Mouse (Mus musculus) heart, embryonic 11.5 days (tissue): ENCODE results near the gene Eps8l2. TPM values are rescaled to one million over a fixed set of nuclear protein-coding genes. Genes with fewer than 3 reads are reported as not detected.
"Not testable (repeated sequence)": the region's sequence is repeated elsewhere in the genome, so short reads cannot be mapped to it uniquely, and the experiment has no call there.

Experiments
- ATAC-seq: fragments of 200-750 bp; cut with Nextera tagmentation; replicated peaks from 2 replicates; pipeline ENCODE4 v1.8.0; 2017; ENCODE audit warnings: moderate library complexity; ENCODE audit not compliant: insufficient number of reproducible peaks, low FRiP score, low TSS enrichment
- H3K27ac ChIP-seq: fragments of 300-500 bp; sonication (generic); 2 replicates; pipeline ENCODE4 v1.5.1; 2014; ENCODE audit warnings: mild to moderate bottlenecking, low read depth, low read length
- H3K27me3 ChIP-seq: fragments of 300-500 bp; sonication (generic); 2 replicates; pipeline ENCODE4 v1.6.1; 2014; ENCODE audit warnings: mild to moderate bottlenecking, low read length, mixed read lengths; ENCODE audit not compliant: control insufficient read depth, insufficient read depth
- H3K36me3 ChIP-seq: fragments of 300-500 bp; sonication (generic); 2 replicates; pipeline ENCODE4 v1.6.1; 2014; ENCODE audit warnings: mild to moderate bottlenecking, low read length, moderate library complexity, mixed read lengths; ENCODE audit not compliant: control insufficient read depth, insufficient read depth
- H3K4me1 ChIP-seq: fragments of 300-500 bp; sonication (generic); 2 replicates; pipeline ENCODE4 v1.6.1; 2014; ENCODE audit warnings: low read length; ENCODE audit not compliant: control insufficient read depth, insufficient read depth
- H3K4me2 ChIP-seq: fragments of 300-500 bp; sonication (generic); 2 replicates; pipeline ENCODE4 v1.6.1; 2014; ENCODE audit warnings: mild to moderate bottlenecking, moderate library complexity
- H3K4me3 ChIP-seq: fragments of 300-500 bp; sonication (generic); 2 replicates; pipeline ENCODE4 v1.5.1; 2014; ENCODE audit warnings: low read depth, low read length
- H3K9ac ChIP-seq: fragments of 300-500 bp; sonication (generic); 2 replicates; pipeline ENCODE4 v1.6.1; 2014; ENCODE audit warnings: mild to moderate bottlenecking, low read depth, low read length, moderate library complexity
- H3K9me3 ChIP-seq: fragments of 300-500 bp; sonication (generic); replicated peaks from 2 replicates; pipeline ENCODE4 v1.6.1; 2016; ENCODE audit warnings: low read length; ENCODE audit not compliant: control insufficient read depth
- WGBS: fragments of 180-500 bp; shearing (Covaris S2); extraction: QIAGEN DNeasy Blood & Tissue Kit; methylation state at CpG from one replicate; pipeline ENCODE4 v1.1.7; 2014; ENCODE audit not compliant: insufficient replicate concordance; 5-methylcytosine and 5-hydroxymethylcytosine counted together
- polyA plus RNA-seq: library from polyadenylated mRNA; unstranded; fragments of >200 nt; fragmentation: Nextera tagmentation; extraction: Ambion mirVana; gene quantifications from 2 replicates; pipeline ENCODE4 v1.2.1, GENCODE M21; 2014

The Eps8l2 gene
- polyA plus RNA-seq, 1 experiment from 2014 or later: 0.82 TPM

DNA sequence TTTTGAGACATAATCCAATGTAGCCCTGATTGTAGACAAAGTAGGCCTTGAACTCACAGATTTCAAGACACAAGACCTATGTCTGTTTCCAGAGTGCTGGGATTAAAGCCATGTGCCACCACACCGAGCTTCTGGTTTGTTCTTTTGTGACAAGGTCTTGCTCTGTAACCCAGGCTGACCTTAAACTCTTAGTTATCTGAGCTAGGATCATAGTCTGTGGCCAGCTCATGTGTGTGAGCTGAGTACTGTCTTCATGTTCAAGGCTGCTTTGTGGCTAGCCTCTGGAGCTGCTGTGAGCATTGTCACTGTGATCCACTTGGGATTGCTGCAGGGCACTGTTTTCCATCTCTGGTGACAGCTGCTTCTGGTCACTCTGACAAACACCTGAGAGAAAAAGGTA, 56.7 kb downstream of the Eps8l2 start:
- no peak overlapping the region for H3K4me2 ChIP-seq
- no peaks in the 10 kb centered on the region for H3K9me3 ChIP-seq
- H3K4me1 ChIP-seq: peaks cover 8% of the 10 kb centered on the region
- H3K27me3 ChIP-seq: no peaks in the 10 kb centered on the region
- H3K4me3 ChIP-seq: no peak overlapping the region
- H3K36me3 ChIP-seq: peaks cover 6% of the 10 kb centered on the region
- WGBS: 64% methylated on average over 1 of the region's 1 CpGs
- no peak overlapping the region for H3K9ac ChIP-seq
- H3K27ac ChIP-seq: no peak overlapping the region
- ATAC-seq: no peak

DNA sequence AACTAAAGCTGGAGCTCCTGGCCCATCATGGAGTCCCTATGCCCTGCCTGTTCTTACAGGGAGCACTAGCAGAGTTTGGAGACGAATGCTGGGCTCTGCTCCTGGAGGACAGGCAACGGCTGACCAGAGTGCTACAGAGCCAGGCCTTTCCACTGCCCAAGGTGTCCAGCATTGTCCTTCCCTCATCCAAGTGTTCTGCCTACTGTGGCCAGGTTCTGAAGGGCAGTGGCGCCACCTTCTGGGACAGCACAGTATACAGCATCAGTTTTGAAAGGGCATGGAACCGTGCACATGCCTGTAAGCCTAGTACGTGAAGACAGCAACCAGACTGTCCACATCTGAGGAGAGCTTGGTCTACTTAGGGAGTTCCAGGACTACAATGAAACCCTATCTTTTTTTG, 64.6 kb downstream of the Eps8l2 start:
- no peak for ATAC-seq
- no peaks in the 10 kb centered on the region for H3K27me3 ChIP-seq
- no peaks in the 10 kb centered on the region for H3K4me1 ChIP-seq
- peaks cover 16% of the 10 kb centered on the region for H3K36me3 ChIP-seq
- H3K9ac ChIP-seq: no peak overlapping the region
- H3K9me3 ChIP-seq: no peaks in the 10 kb centered on the region
- H3K4me2 ChIP-seq: no peak overlapping the region
- WGBS: 45% methylated on average over 5 of the region's 5 CpGs
- H3K4me3 ChIP-seq: no peak overlapping the region
- H3K27ac ChIP-seq: no peak overlapping the region

DNA sequence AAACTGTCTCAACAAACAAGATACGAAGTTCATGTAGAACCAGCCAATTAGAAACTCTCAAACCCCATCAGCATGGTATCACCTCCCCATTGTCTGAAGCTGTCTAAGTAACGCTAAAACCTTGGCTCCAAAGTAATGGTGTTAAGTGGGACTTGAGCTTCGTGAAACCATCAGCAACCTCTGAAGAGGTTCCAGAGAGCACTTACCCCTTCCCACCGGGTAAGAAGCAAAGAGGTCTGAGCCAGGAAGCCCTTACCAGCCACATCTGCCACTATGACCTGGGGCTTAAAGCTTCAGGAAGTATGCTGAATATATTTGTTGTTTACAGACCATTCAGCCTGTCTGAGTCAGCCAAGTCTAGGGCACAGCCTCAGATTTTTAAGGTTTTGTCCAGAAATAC, 66.8 kb downstream of the Eps8l2 start:
- Histone ChIP-seq H3K36me3 (peaks cover 20% of the 10 kb centered on the region), H3K9me3 (no peaks in the 10 kb centered on the region), H3K27ac (no peak overlapping the region), H3K27me3 (no peaks in the 10 kb centered on the region), H3K4me1 (0 out of 2 replicates have a peak, but pooled peaks cover 3% of the 10 kb centered on the region), H3K4me2 (no peak overlapping the region), H3K4me3 (no peak overlapping the region), H3K9ac (no peak overlapping the region)
- ATAC-seq: no peak
- 77% methylated on average over 4 of the region's 4 CpGs for WGBS

DNA sequence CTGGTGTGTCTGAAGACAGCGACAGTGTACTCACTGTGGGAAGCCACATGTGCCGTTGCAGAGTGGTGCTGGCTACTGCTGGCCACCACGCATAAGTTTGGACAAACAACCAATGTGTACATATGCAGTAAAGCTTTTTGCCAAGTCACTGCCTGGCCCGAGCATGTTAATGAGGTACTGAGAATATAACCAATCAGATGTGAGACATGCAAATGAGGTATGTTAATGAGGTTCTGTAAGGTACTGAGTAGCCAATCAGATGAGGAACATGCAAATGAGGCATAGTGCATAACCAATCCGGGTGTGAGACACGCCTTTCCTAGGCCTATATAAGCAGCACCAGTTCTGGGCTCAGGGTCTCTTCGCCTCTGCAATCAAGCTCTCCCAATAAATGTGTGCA, 69.0 kb downstream of the Eps8l2 start:
- H3K27ac ChIP-seq, H3K9me3 ChIP-seq, H3K27me3 ChIP-seq, H3K4me1 ChIP-seq, H3K4me3 ChIP-seq, ATAC-seq, H3K9ac ChIP-seq, H3K4me2 ChIP-seq: not testable (repeated sequence)
- H3K36me3 ChIP-seq: peaks cover 13% of the 10 kb centered on the region
- 93% methylated on average over 7 of the region's 7 CpGs for WGBS

DNA sequence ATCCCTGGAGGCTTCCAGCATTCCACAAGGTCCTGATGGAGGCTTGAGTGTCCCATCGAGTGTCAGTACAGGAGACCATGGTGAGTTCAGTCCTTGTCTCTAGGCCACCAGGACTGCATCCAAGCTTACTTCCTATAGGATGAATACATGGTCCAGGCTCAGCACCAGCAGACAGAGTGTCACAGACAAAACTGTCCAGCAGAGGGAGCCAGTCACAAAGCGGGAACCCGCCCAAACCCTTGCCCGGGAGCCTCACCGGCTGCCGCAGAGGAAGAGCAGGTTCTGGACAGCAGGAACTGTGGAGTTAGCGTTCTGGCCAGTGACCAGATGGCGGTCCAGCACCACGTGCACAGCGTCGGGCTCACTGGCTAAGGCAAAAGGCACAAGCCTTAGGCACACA, 70.2 kb downstream of the Eps8l2 start:
- H3K4me2 ChIP-seq: no peak overlapping the region
- 19% methylated on average over 11 of the region's 11 CpGs for WGBS
- no peak overlapping the region for H3K4me3 ChIP-seq
- no peaks in the 10 kb centered on the region for H3K27me3 ChIP-seq
- no peak overlapping the region for H3K9ac ChIP-seq
- ATAC-seq: peak; percentile 51
- peaks cover 13% of the 10 kb centered on the region for H3K36me3 ChIP-seq
- no peaks in the 10 kb centered on the region for H3K9me3 ChIP-seq
- H3K27ac ChIP-seq: no peak overlapping the region
- 0 out of 2 replicates have a peak, but pooled peaks cover 3% of the 10 kb centered on the region for H3K4me1 ChIP-seq

DNA sequence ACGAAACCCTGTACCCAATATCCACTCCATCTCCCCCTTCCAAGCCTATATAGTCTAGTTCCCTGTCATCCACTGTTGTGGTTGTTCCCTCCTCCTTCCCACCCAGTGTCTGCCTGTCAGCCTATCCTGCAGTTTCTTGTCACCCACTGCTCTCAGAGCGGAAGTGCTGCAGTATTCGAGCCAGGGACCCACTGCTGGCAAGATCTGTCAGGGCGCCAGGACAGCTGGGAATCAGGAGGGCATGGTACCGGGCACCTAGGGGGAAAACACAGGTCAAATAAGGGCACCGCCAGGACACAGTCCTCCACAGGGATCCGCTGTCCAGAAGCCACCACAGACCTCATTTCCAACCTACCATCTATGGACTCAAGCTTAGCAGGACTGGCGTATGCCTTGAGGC, 72.0 kb downstream of the Eps8l2 start:
- Histone ChIP-seq H3K9me3 (no peaks in the 10 kb centered on the region), H3K4me1 (0 out of 2 replicates have a peak, but pooled peaks cover 6% of the 10 kb centered on the region), H3K4me2 (no peak overlapping the region), H3K36me3 (peaks cover 13% of the 10 kb centered on the region), H3K9ac (no peak overlapping the region), H3K27ac (no peak overlapping the region), H3K4me3 (no peak overlapping the region), H3K27me3 (no peaks in the 10 kb centered on the region)
- ATAC-seq: no peak
- WGBS: 80% methylated on average over 8 of the region's 8 CpGs

DNA sequence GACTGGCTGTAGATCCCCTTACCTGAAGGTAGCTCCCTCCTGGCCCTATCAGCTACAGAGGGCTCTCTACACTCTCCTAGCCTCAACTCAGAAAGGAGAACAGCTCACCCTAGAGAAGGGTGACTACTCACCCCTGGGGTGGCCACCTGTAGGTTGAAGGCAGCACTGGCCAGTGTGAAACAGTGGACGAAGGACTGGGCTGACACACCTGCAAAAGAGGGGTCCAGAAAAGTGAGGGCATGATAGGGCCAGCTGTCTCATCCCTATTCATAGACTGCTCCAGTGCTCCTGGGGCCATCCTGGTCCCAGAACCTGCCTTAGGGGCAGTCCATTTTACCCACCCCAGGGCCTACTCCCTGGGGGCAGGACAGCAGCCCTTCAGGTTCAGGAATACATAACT, 73.0 kb downstream of the Eps8l2 start:
- no peaks in the 10 kb centered on the region for H3K27me3 ChIP-seq
- no peak for ATAC-seq
- H3K27ac ChIP-seq: no peak overlapping the region
- no peaks in the 10 kb centered on the region for H3K9me3 ChIP-seq
- no peak overlapping the region for H3K4me2 ChIP-seq
- peaks cover 13% of the 10 kb centered on the region for H3K36me3 ChIP-seq
- H3K4me1 ChIP-seq: 0 out of 2 replicates have a peak, but pooled peaks cover 6% of the 10 kb centered on the region
- H3K4me3 ChIP-seq: no peak overlapping the region
- 94% methylated on average over 1 of the region's 1 CpGs for WGBS
- no peak overlapping the region for H3K9ac ChIP-seq

Other genes starting within 250 kb of the Eps8l2 start
- 2.3 and 3.0 TPM in 2 replicates for gene Sigirr, start 238.3 kb upstream of the Eps8l2 start, polyA plus RNA-seq
- 0.31 TPM in 1 of 2 replicates, not detected in the other for gene Ano9, start 221.1 kb upstream of the Eps8l2 start, polyA plus RNA-seq
- 65.0 and 71.2 TPM in 2 replicates for gene Ptdss2, start 216.5 kb upstream of the Eps8l2 start, polyA plus RNA-seq
- gene Rnh1, start 166.0 kb upstream of the Eps8l2 start, polyA plus RNA-seq: 95.3 and 103 TPM in 2 replicates
- 73.1 and 80.9 TPM in 2 replicates for gene Hras, start 144.9 kb upstream of the Eps8l2 start, polyA plus RNA-seq
- gene Lrrc56, start 144.7 kb upstream of the Eps8l2 start, polyA plus RNA-seq: 1.6 TPM in 2 replicates
- 0.46 and 0.99 TPM in 2 replicates for gene Lmntd2, start 124.8 kb upstream of the Eps8l2 start, polyA plus RNA-seq
- 14.3 and 17.5 TPM in 2 replicates for gene Rassf7, start 123.0 kb upstream of the Eps8l2 start, polyA plus RNA-seq
- gene Phrf1, start 110.1 kb upstream of the Eps8l2 start, polyA plus RNA-seq: 50.2 and 51.1 TPM in 2 replicates
- gene Irf7, start 72.4 kb upstream of the Eps8l2 start, polyA plus RNA-seq: 0.99 and 1.2 TPM in 2 replicates
- gene Cdhr5, start 62.1 kb upstream of the Eps8l2 start, polyA plus RNA-seq: not detected in 2 replicates
- gene Sct, start 59.7 kb upstream of the Eps8l2 start, polyA plus RNA-seq: 2.2 and 3.0 TPM in 2 replicates
- gene Drd4, start 46.9 kb upstream of the Eps8l2 start, polyA plus RNA-seq: 0.10 and 0.17 TPM in 2 replicates
- 40.2 and 42.5 TPM in 2 replicates for gene Deaf1, start 11.2 kb upstream of the Eps8l2 start, polyA plus RNA-seq
- 17.9 and 23.6 TPM in 2 replicates for gene Tmem80, start 11.1 kb upstream of the Eps8l2 start, polyA plus RNA-seq
- 288 and 291 TPM in 2 replicates for gene Taldo1, start 53.3 kb downstream of the Eps8l2 start, polyA plus RNA-seq
- 29.3 and 32.2 TPM in 2 replicates for gene Gatd1, start 75.3 kb downstream of the Eps8l2 start, polyA plus RNA-seq
- 7.4 and 9.3 TPM in 2 replicates for gene Cend1, start 90.6 kb downstream of the Eps8l2 start, polyA plus RNA-seq
- gene Slc25a22, start 99.0 kb downstream of the Eps8l2 start, polyA plus RNA-seq: 19.4 and 19.7 TPM in 2 replicates
- 9.5 and 9.6 TPM in 2 replicates for gene Pidd1, start 105.1 kb downstream of the Eps8l2 start, polyA plus RNA-seq
- 873 and 1,016 TPM in 2 replicates for gene Rplp2, start 108.5 kb downstream of the Eps8l2 start, polyA plus RNA-seq
- gene Pnpla2, start 116.3 kb downstream of the Eps8l2 start, polyA plus RNA-seq: 28.7 and 35.3 TPM in 2 replicates
- 11.5 and 14.3 TPM in 2 replicates for gene Cracr2b, start 122.2 kb downstream of the Eps8l2 start, polyA plus RNA-seq
- 61.3 and 101 TPM in 2 replicates for gene Cd151, start 128.5 kb downstream of the Eps8l2 start, polyA plus RNA-seq
- 71.5 and 72.9 TPM in 2 replicates for gene Polr2l, start 136.3 kb downstream of the Eps8l2 start, polyA plus RNA-seq
- 58.9 and 69.1 TPM in 2 replicates for gene Tspan4, start 136.4 kb downstream of the Eps8l2 start, polyA plus RNA-seq
- gene Chid1, start 201.0 kb downstream of the Eps8l2 start, polyA plus RNA-seq: 35.0 and 46.7 TPM in 2 replicates
- 53.0 and 66.8 TPM in 2 replicates for gene Ap2a2, start 223.3 kb downstream of the Eps8l2 start, polyA plus RNA-seq